Mouse (Mus musculus) kidney, embryonic 16.5 days (tissue): ENCODE data around the gene Edn3. TPM values are rescaled to one million over a fixed set of nuclear protein-coding genes. Genes with fewer than 3 reads are reported as not detected.

Source experiments
- ATAC-seq: fragments of 200-750 bp; cut with Nextera tagmentation; 2 replicates; pipeline ENCODE4 v1.8.0; 2017; ENCODE audit warnings: moderate TSS enrichment; ENCODE audit not compliant: low FRiP score, low TSS enrichment
- H3K27ac ChIP-seq: fragments of 300-500 bp; sonication (generic); 2 replicates; pipeline ENCODE4 v1.5.1; 2014; ENCODE audit warnings: low read length
- H3K27me3 ChIP-seq: fragments of 300-500 bp; sonication (generic); 2 replicates; pipeline ENCODE4 v1.6.1; 2014; ENCODE audit warnings: low read length, control low read depth, mixed read lengths; ENCODE audit not compliant: insufficient read depth
- H3K36me3 ChIP-seq: fragments of 300-500 bp; sonication (generic); 2 replicates; pipeline ENCODE4 v1.6.1; 2014; ENCODE audit warnings: low read length, control low read depth, mixed read lengths; ENCODE audit not compliant: insufficient read depth
- H3K4me1 ChIP-seq: fragments of 300-500 bp; sonication (generic); 2 replicates; pipeline ENCODE4 v1.6.1; 2014; ENCODE audit warnings: low read length, control low read depth, mixed read lengths; ENCODE audit not compliant: insufficient read depth
- H3K4me2 ChIP-seq: fragments of 300-500 bp; sonication (generic); replicated peaks from 2 replicates; pipeline ENCODE4 v1.6.1; 2014; ENCODE audit warnings: low read depth, low read length
- H3K4me3 ChIP-seq: fragments of 300-500 bp; sonication (generic); 2 replicates; pipeline ENCODE4 v1.5.1; 2014; ENCODE audit warnings: mild to moderate bottlenecking, low read length
- H3K9ac ChIP-seq: fragments of 300-500 bp; sonication (generic); replicated peaks from 2 replicates; pipeline ENCODE4 v1.6.1; 2014; ENCODE audit warnings: low read length
- H3K9me3 ChIP-seq: fragments of 300-500 bp; sonication (generic); 2 replicates; pipeline ENCODE4 v1.6.1; 2016; ENCODE audit warnings: low read length, control low read depth
- WGBS: fragments of 180-500 bp; shearing (Covaris S2); extraction: QIAGEN DNeasy Blood & Tissue Kit; methylation state at CpG from one replicate; pipeline ENCODE4 v1.1.7; 2014; 5-methylcytosine and 5-hydroxymethylcytosine counted together
- polyA plus RNA-seq: library from polyadenylated mRNA; unstranded; fragments of >200 nt; fragmentation: Nextera tagmentation; extraction: Ambion mirVana; gene quantifications from 2 replicates; pipeline ENCODE4 v1.2.1, GENCODE M21; 2015

The Edn3 gene
- polyA plus RNA-seq, 1 experiment from 2014 or later: 8.6 TPM

GRCm38 (mm10) chr2:174820286-174820685 lies 59.9 kb downstream of the Edn3 start:
- Histone ChIP-seq H3K9me3 (no peaks in the 10 kb centered on the region), H3K27ac (no peak overlapping the region), H3K9ac (no peak overlapping the region), H3K27me3 (no peaks in the 10 kb centered on the region), H3K36me3 (no peaks in the 10 kb centered on the region), H3K4me2 (no peak overlapping the region), H3K4me3 (no peak overlapping the region), H3K4me1 (peaks cover 6% of the 10 kb centered on the region; the same call in 1 of the 2 replicates)
- no peak for ATAC-seq
- 77% methylated on average over 3 of the region's 3 CpGs for WGBS

- whole genome bisulfite sequencing: 91% methylated on average over 4 of the region's 4 CpGs
- H3K4me2 ChIP-seq: no peak overlapping the region
Observed at GRCm38 (mm10) chr2:174827829-174828228, 67.4 kb downstream of the Edn3 start.

GRCm38 (mm10) chr2:174833608-174834007 lies 73.2 kb downstream of the Edn3 start:
- H3K4me1 ChIP-seq: no peaks in the 10 kb centered on the region
- H3K9ac ChIP-seq: no peak overlapping the region
- ATAC-seq: no peak
- no peaks in the 10 kb centered on the region for H3K36me3 ChIP-seq
- no peak overlapping the region for H3K27ac ChIP-seq
- 50% methylated on average over 5 of the region's 5 CpGs for WGBS
- no peak overlapping the region for H3K4me2 ChIP-seq
- H3K27me3 ChIP-seq: no peaks in the 10 kb centered on the region
- H3K4me3 ChIP-seq: no peak overlapping the region
- no peaks in the 10 kb centered on the region for H3K9me3 ChIP-seq

More at GRCm38 (mm10) chr2:174827829-174828228, 67.4 kb downstream of the Edn3 start:
- Histone ChIP-seq H3K4me1 (no peaks in the 10 kb centered on the region), H3K36me3 (no peaks in the 10 kb centered on the region), H3K27ac (no peak overlapping the region), H3K27me3 (no peaks in the 10 kb centered on the region), H3K9me3 (no peaks in the 10 kb centered on the region), H3K4me3 (no peak overlapping the region), H3K9ac (no peak overlapping the region)
- no peak for ATAC-seq

Other genes with a start within 250 kb of the Edn3 start
- 0.02 TPM in 1 of 2 replicates, not detected in the other for gene Zfp831, start 117.1 kb upstream of the Edn3 start, polyA plus RNA-seq
- gene Gm14444, start 249.6 kb downstream of the Edn3 start, polyA plus RNA-seq: not detected in 2 replicates